Mouse (Mus musculus): ENCODE data around the gene Kcnmb1. TPM values are rescaled to one million over a fixed set of nuclear protein-coding genes. Genes with fewer than 3 reads are reported as not detected.
A peak's percentile ranks its signal among the peaks of the same experiment; 100 is the strongest.

Kcnmb1 gene
- polyA plus RNA-seq, 1 experiment, result 0.23 TPM

DNA sequence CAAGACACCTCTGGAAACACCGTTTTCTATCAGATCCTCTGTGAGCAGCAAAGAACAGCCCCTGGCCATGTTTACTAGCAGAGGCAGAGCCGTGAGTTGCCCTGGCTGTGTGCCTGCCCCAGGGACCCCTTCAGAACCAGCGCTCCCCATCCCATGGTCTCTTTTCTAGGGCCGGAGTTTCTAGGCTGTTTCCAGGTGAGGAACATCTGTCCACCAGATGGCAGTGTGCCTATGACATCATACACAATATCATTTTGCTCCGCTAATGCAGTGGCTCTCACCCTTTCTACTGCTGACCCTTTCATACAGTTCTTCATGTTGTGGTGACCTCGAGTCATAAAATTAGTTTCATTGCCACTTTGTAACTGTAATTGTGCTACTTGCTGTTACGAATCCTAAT, 34.2 kb upstream of the Kcnmb1 start:
- peak; percentile 73 for DNase-seq (ENCODE audit: low read depth)
- TF ChIP-seq POLR2A (IDR thresholded peaks at IDR 0.05; ENCODE audit: borderline replicate concordance, extremely low read depth, insufficient read depth, insufficient read length, poor library complexity, severe bottlenecking) (no peak), CTCF (IDR thresholded peaks at IDR 0.05; ENCODE audit: borderline replicate concordance, extremely low read depth, insufficient read depth, insufficient read length) (peak; percentile 72; the same call in 1 of the 2 replicates)

DNA sequence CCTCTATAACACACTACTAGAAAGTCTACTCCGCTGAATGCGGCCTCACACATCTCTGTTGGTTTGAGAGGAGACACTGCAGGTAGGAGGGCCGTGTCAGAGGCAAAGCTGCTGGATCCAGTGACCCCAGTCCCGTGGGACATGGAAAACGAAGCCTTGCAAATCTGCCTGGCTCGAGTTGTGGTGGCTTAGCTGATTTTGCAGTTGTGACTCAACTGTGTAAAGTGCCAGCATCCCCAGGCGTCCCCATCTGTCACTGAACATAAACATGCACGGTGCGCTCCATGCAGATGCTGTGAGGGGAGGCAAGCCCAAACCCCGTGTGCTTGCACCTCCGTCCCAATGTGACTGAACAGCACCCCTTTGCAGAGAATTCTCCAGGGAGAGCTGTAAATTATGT, 33.4 kb upstream of the Kcnmb1 start:
- no peak for TF ChIP-seq CTCF (IDR thresholded peaks at IDR 0.05; ENCODE audit: borderline replicate concordance, extremely low read depth, insufficient read depth, insufficient read length)
- TF ChIP-seq POLR2A (IDR thresholded peaks at IDR 0.05; ENCODE audit: borderline replicate concordance, extremely low read depth, insufficient read depth, insufficient read length, poor library complexity, severe bottlenecking), result no peak
- peak; percentile 61 for DNase-seq (ENCODE audit: low read depth)

DNA sequence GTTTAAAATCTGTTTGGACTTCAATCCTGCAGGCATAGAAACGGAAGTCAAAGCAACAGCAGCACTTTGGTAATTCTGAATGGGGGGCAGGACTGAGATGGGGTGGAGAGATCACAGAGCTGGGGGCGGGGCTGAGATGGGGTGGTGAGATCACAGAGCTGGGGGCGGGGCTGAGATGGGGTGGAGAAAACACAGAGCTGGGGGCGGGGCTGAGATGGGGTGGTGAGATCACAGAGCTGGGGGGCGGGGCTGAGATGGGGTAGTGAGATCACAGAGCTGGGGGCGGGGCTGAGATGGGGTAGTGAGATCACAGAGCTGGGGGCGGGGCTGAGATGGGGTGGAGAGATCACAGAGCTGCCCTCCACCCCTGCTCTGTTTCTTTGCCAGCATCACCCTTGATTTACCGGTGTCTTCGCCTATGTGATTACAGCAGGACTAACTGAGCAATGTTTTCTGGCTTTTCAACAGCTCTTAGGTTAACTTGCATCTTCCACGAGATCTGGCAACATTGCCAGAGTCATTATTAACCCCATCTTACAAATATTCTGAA, 30.9 kb upstream of the Kcnmb1 start:
- DNase-seq (ENCODE audit: low read depth), result peak; percentile 31
- no peak for TF ChIP-seq POLR2A (IDR thresholded peaks at IDR 0.05; ENCODE audit: borderline replicate concordance, extremely low read depth, insufficient read depth, insufficient read length, poor library complexity, severe bottlenecking)
- TF ChIP-seq CTCF (IDR thresholded peaks at IDR 0.05; ENCODE audit: borderline replicate concordance, extremely low read depth, insufficient read depth, insufficient read length), result no peak

DNA sequence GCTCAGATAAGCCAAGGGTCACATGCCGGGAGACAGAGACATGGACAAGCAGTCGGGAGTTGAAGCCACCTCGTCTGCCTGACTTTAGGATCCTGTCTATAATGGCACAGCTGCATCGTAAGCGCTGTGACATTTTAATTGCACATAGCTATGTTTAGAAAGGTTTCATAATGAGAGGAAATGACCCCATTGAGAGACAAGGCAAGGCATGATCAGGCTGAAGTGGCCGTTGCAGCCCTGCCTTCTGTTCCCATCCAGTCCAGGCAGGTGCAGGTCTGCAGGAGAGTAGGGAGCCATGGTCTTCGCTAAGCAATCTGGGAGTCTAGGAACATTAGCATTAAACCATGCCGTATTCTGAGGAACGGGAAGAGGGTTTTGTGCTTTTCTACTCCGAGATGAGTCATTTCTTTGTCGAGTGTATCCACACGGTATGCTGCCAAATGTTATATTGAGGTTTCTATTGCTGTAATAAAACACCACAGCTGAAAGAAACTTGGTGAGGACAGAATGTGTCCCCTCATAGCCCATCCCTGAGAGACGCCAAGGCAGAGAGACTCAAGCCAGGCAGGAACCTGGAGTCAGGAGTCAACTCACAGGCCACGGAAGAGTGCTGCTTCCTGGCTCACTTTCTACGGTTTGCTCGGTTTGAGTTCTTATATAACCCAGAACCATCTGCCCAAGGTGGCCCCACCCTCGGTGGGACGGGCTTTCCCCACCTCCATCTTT, 30.3 kb upstream of the Kcnmb1 start:
- DNase-seq (ENCODE audit: low read depth), result no peak
- no peak for TF ChIP-seq CTCF (IDR thresholded peaks at IDR 0.05; ENCODE audit: borderline replicate concordance, extremely low read depth, insufficient read depth, insufficient read length)
- TF ChIP-seq POLR2A (IDR thresholded peaks at IDR 0.05; ENCODE audit: borderline replicate concordance, extremely low read depth, insufficient read depth, insufficient read length, poor library complexity, severe bottlenecking), result no peak

DNA sequence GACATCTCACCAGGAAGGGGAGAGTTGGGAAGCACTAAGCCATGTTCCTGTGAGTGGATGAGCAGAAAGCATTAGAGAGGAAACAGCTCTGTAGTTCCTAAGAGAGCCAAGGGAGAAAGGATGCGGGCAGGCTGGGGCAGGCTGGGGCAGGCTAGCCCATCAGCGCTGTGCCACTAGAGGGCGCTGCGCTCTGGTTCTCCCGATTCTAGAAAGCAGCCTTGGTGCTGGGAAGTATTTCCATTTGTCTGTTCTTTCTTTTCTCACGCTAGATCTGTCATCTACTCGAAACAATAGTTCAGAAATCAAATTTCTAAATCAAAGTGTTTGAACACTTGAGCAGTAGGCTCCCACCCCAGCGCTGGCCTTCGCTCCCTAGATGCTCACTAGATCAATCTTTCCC, 28.5 kb upstream of the Kcnmb1 start:
- DNase-seq (ENCODE audit: low read depth), result no peak
- TF ChIP-seq CTCF (IDR thresholded peaks at IDR 0.05; ENCODE audit: borderline replicate concordance, extremely low read depth, insufficient read depth, insufficient read length), result peak; percentile 37; the same call in 1 of the 2 replicates
- TF ChIP-seq POLR2A (IDR thresholded peaks at IDR 0.05; ENCODE audit: borderline replicate concordance, extremely low read depth, insufficient read depth, insufficient read length, poor library complexity, severe bottlenecking), result no peak

DNA sequence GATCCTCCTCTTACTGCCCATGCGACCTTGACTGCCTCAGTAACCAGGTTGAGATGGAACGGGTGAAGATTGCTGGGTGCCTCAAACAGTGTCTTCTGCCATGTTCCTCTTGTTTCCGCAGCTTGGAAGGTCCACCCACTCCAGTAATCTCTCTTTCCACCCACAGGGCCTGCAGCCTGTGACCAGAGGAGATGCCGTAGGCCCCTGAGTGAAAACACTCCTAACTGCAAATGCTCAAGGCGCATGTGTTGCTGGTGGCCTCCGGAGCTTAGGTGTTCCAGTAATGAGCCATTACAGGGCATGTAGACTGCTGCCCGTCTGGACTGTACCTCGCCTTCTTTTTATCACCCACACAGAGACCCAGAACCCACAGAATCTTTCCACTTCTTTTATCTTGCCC, 25.2 kb upstream of the Kcnmb1 start:
- no peak for DNase-seq (ENCODE audit: low read depth)

DNA sequence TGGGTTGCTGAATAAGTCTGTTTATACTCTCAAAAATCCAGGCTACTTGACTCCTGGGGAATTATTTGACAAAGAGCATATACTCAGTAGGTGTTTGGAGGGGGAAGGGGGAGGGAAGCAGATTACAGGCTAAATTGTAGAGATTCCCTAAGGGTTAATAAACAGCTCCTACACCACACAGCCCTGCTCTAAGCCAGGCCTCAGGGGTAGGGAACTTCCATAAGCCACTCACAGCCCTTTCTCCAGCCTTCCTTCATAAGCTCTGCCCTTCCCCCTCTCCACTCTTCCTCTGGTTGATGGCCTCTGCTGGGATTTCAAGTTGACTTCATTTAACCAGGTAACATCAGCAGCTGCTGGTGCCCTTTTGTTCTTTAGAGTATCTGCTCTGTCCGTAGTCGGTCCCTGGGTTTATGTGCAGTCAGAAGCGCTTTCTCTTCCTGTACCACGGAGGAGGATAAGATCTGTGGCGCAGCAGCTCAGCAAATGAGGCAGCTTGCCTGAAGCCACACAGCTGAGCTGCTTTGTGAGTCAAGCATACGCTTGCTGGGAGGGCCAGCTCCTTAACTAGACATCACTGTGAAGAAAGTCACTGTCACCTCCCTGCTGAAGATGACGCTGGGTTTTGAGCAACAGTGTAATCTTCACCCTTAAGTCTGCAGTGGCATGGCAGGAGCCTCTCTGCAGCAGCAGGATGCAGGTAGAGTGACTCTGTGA, 24.1 kb upstream of the Kcnmb1 start:
- DNase-seq (ENCODE audit: low read depth), result peak; percentile 40
- TF ChIP-seq CTCF (IDR thresholded peaks at IDR 0.05; ENCODE audit: borderline replicate concordance, extremely low read depth, insufficient read depth, insufficient read length) (no peak), POLR2A (IDR thresholded peaks at IDR 0.05; ENCODE audit: borderline replicate concordance, extremely low read depth, insufficient read depth, insufficient read length, poor library complexity, severe bottlenecking) (no peak)

More for the DNA sequence above, 25.2 kb upstream of the Kcnmb1 start:
- TF ChIP-seq CTCF (IDR thresholded peaks at IDR 0.05; ENCODE audit: borderline replicate concordance, extremely low read depth, insufficient read depth, insufficient read length) (no peak), POLR2A (IDR thresholded peaks at IDR 0.05; ENCODE audit: borderline replicate concordance, extremely low read depth, insufficient read depth, insufficient read length, poor library complexity, severe bottlenecking) (no peak)

DNA sequence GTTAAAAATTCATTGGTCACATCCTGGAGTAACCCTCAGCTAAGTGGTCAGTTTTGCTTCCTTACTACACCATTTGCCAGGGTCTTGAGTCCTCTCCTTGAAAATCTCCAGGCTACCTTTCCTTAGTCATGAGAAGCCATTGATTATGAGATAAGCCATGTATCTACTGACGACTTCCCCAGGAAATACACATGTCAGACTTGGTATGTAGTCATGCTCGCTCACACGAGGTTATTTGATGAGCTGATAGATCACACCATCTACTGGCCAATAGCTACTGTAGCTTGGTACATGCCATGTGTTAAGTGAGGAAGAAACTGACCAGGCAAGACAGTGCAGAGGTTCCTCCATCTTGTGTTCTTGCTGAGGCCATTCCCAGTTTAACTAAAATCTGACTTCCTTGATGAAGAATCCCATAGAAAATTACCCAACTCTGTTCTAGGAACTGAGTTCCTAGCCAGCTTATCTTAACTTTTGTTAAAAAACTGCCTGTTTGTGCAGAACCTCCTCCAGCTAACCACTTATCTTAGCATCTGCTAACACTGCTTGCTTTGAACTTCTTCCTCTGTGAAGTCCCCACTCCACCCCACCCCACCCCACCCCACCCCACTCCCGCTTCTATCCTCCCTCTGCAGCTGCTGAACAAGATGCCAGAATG, 23.2 kb upstream of the Kcnmb1 start:
- no peak for DNase-seq (ENCODE audit: low read depth)
- TF ChIP-seq POLR2A (IDR thresholded peaks at IDR 0.05; ENCODE audit: borderline replicate concordance, extremely low read depth, insufficient read depth, insufficient read length, poor library complexity, severe bottlenecking), result no peak
- no peak for TF ChIP-seq CTCF (IDR thresholded peaks at IDR 0.05; ENCODE audit: borderline replicate concordance, extremely low read depth, insufficient read depth, insufficient read length)

DNA sequence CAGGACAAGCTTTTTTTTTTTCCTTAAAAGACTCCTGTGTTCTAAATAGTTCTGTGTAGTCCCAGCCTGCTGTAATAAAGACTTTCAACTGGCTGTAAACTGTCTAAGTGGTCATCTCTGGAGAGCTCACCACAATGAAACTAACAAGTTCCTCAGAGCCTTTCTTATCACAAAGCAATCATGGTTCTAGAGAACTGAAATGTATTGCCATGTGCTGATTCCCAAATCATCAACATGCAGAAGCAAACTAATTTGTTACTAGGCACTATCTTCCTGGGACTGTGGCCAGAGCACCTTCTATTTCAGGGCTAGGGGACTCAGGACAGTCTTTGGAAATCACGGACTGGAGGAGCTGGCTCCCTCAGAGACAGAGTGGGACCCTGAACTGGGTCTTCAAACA, 19.2 kb upstream of the Kcnmb1 start:
- no peak for TF ChIP-seq POLR2A (IDR thresholded peaks at IDR 0.05; ENCODE audit: borderline replicate concordance, extremely low read depth, insufficient read depth, insufficient read length, poor library complexity, severe bottlenecking)
- no peak for TF ChIP-seq CTCF (IDR thresholded peaks at IDR 0.05; ENCODE audit: borderline replicate concordance, extremely low read depth, insufficient read depth, insufficient read length)
- no peak for DNase-seq (ENCODE audit: low read depth)

DNA sequence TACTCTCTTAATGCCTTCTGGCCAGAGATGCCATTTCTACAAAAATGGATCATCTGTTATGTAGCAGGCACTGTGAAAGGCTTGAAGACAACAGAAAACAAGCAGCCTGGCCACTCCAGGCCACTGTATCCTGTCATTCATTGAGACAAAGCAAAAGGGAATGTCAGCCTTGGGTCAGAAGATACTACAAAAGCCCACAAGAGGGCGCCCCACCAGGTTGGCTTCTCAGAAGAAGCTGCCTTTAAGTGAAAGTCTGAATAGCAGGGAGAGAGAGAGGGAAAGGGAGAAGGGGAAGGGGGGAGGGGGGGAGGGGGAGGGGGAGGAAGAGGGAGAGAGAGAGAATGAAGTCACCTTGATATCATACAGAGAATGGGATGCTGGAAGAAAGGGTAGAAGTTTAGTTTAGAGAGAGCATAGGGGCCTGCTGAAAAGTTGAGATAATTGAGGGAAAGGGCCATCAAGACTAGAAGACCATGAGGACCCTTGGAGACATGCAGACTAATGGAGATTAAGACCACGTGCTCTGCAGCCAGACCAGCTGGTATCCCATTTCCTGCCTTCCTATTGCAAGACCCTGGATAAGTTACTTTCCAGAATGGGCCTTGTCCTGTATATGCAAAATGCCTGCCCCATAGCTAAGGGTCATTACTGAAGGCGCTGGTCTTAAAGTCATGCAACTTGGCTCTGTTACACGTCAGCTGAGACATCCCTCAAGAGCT, 18.6 kb upstream of the Kcnmb1 start:
- no peak for TF ChIP-seq POLR2A (IDR thresholded peaks at IDR 0.05; ENCODE audit: borderline replicate concordance, extremely low read depth, insufficient read depth, insufficient read length, poor library complexity, severe bottlenecking)
- TF ChIP-seq CTCF (IDR thresholded peaks at IDR 0.05; ENCODE audit: borderline replicate concordance, extremely low read depth, insufficient read depth, insufficient read length), result peak; percentile 51; the same call in 1 of the 2 replicates
- DNase-seq (ENCODE audit: low read depth), result no peak

All from brain, embryonic 14.5 days (tissue).